Mouse (Mus musculus) adrenal gland, postnatal 25 days (tissue): ENCODE measurements around the gene Zfp148. TPM values are rescaled to one million over a fixed set of nuclear protein-coding genes. Genes with fewer than 3 reads are reported as not detected.

Experiments
- DNase-seq: peaks from one replicate; pipeline ENCODE4 v3.0.0; 2021; ENCODE audit warnings: mixed read lengths
- total RNA-seq: library from RNA; stranded (reverse); gene quantifications from 2 replicates; pipeline ENCODE4 v1.2.3, GENCODE M21; 2021

Zfp148 gene
- total RNA-seq, 1 experiment from 2014 or later: 67.5 TPM

DNA sequence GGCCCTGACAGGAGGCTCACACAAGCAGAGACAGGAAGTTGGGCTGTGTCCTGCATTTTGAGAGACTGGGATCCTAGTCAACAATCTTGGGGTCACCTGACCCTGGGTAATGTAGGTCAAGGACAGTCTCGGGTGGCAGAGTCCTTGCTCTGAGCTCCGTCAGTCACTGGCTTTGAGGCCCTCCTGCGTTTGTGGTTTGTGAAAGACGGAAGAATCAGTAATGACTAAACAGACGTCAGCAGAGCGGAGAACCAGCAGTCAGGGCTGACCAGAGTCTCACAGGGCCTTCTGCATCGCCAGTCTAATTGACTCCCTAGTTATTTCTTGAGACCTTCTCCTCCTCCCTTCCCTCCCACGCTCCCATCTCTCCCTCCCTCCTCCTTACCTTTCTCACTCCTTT, 150.5 kb downstream of the Zfp148 start:
- no peak for DNase-seq

DNA sequence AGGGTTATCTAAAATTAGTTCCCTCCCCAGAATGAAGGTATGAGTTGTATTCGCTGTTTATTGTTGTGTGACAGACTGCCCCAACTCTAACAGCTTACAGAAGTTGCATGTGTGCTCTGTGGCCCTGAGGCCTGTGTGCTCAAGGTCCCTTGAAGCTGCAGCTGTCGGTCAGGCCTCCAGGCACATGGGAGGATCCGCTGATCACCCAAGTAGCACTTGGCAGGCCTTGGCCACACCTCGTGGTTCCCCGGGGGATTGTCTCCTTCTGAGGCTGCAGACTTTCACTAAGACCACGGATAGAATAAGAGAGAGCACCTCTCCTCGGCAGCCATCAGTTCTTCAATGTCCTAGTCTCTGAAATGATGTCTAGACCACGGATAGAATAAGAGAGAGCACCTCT, 155.8 kb downstream of the Zfp148 start:
- no peak for DNase-seq

DNA sequence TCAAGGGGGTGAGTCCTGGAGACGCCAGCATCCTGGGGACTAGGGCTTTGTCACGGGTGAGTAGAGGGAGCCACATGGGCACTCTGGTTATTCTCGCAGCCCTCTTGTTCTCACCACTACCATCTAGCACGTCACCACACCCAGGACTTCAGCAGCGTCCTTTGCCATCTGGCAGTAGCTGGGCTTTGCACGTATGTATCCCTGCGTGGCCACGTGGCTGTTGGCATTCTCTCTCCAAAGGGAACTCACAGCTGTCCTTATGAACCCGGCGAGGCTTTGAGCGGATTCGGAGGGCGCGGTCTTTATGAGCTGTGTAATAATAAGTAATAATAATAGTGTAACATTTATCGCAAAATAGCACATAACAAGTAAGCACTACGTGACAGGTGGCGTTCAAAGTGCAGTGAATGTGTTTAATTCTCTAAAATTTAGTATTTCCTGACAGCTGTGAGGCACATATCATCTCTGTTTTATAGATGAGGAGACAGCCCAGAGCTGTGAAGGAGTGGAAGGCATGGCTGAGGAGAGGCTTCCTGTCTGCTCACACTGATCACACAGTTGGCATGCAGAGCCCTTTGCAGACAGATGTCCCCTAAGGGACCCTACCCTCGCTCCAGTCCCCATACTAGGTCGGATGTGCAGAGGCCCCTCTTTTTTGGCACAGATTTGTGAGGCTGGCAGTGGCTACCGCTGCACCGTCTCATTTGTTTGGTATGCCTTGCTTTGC, 157.0 kb downstream of the Zfp148 start:
- no peak for DNase-seq

DNA sequence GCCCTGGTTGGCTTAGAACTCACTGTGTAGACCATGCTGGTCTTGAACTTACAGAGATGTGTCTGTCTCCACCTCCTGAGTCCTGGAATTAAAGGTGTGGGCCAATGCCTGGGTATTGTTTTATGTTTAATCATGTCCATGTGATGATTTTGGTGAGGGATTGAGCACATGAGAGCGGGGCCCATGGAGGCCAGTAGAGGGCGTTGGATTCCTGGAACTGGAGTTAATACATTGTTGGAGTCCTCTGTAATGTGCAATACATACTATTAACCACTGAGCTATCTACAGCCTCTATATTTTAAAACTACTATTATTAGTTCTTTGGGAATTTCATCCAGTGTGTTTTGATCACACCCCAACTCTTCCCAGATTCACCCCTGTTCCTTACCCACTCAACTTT, 163.7 kb downstream of the Zfp148 start:
- no peak for DNase-seq

DNA sequence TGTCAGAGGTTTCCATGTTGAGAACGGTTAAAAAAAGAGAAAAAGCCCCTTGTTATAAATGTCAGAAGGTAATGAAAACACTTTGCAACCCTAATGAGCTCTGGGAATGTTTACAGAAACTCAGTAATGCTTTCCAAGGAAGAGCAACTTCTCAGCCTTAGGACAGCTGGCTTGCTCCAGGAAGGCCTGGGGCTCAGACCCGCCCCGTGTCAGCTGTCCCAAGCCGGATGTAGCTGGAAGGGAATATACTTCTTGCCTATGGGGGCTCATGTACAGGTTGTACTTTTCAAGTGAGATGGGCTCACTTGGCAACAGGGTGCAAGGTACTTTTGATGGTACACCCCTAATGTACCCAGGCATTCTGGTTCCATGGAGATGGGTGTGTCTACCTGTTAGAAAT, 164.9 kb downstream of the Zfp148 start:
- DNase-seq: no peak

DNA sequence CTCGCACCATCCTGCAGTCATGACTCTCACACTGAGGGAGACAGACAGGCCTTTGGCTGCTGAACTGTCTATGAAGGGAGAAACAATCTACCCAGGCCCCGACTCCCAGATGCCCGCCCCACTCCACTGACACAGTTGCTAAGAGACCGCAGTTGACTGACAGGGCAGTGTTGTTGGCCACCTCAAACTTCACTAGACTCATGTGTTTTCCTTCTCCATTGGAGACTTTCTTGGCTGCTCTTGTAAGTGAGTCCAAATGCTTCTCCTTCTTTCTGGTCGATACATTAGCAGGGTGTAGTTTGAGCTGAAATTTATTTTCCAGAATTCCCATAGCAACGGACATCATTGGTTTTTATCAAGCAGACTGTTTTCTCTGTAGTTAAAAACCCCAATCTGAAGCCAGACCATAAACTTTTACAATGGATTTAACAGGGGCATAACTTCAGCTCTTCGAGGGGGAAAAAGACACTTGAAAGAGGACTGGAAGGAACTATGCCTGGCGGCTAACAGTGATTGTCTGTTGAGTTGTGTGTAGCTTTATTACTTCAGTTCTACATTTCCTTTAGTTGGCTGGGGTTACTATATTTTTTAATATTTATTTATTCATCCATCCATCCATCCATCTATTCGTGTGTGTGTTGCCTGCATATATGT, 173.2 kb downstream of the Zfp148 start:
- DNase-seq: no peak

Other genes with a start within 250 kb of the Zfp148 start
- gene Osbpl11, start 195.8 kb upstream of the Zfp148 start, total RNA-seq: 40.1 and 42.8 TPM in 2 replicates
- gene Snx4, start 129.4 kb upstream of the Zfp148 start, total RNA-seq: 41.3 and 53.2 TPM in 2 replicates
- 0.70 and 0.76 TPM in 2 replicates for gene Slc12a8, start 136.5 kb downstream of the Zfp148 start, total RNA-seq